In the genomic region with DNA sequence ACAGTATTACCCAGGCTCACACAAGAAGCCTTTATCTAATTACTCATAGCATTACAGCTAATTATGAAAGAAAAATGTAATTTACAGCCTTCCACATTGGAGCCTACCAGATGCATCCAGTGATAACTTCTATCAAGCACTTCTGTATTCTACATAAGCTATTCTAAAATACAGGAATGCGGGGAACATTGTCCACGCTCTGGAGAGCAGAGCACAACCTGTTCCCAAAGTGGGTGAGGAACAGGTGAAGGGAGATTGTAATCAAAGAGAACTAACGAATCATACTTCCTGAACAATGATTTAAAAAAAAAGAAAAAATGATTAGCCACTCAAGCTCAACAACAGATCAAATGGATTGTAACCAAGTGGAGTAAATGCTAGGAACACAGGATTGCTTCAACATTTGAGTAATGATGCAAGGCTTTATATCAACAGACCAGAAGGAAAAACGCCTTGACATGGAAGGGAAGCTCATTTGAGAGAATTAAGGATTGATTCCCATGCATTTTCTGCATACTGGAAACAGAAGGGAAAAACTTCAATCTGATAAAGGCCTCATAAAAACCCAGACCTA, we compare ENCODE assay signal across 19 mouse cellular contexts.
DNase-seq lines count a peak whose midpoint lies in the region; ATAC-seq and TF ChIP-seq lines count a peak whose summit lies in the region.
"Had no signal": no experiment of that assay in that cellular context is flagged by ENCODE, and none has a peak within 500 bp of the region (broad histone marks: within the 10 kb centered on the region; RNA-seq: fewer than 3 reads in every experiment).

No protein-coding gene starts in this region.

- H3K27me3 ChIP-seq in kidney, embryonic 14.5 days (ENCODE audit: control insufficient read depth, insufficient read depth, low read length): no peaks in the 10 kb centered on the region
- H3K27me3 ChIP-seq in lung, postnatal 0 days (replicated peaks; ENCODE audit: insufficient read depth, low read length): no peaks in the 10 kb centered on the region
- H3K27me3 ChIP-seq: embryonic facial prominence, embryonic 13.5 days; forebrain, embryonic 13.5 days; heart, embryonic 13.5 days; hindbrain, embryonic 15.5 days had no signal

- H3K9ac ChIP-seq in kidney, embryonic 14.5 days (ENCODE audit: low read depth, low read length): no peak overlapping the region
- H3K9ac ChIP-seq in lung, postnatal 0 days (replicated peaks; ENCODE audit: low read depth): no peak overlapping the region
- H3K9ac ChIP-seq: embryonic facial prominence, embryonic 13.5 days; forebrain, embryonic 13.5 days; forebrain, postnatal 0 days; heart, embryonic 13.5 days; hindbrain, embryonic 15.5 days had no signal

- no peak for DNase-seq in kidney, postnatal 4 days
- peak; percentile 24 for DNase-seq in lung, postnatal 0 days (ENCODE audit: low spot score)
- no peak for DNase-seq in lung, postnatal 10 days
- peak; percentile 60 for DNase-seq in adipocyte (ENCODE audit: low spot score)
- DNase-seq in gonadal fat pad, adult 2 months (ENCODE audit: low read depth): peak; percentile 77
- DNase-seq in ovary, adult 18-20 months (ENCODE audit: low spot score): no peak
- DNase-seq: adrenal gland, postnatal 10 days; cerebellum, adult 11-12 months; cerebellum, adult 9-10 months; cerebellum, postnatal 25 days; forebrain, postnatal 0 days; gastrocnemius, postnatal 25 days; heart, adult 11 months; heart, postnatal 36 days had no signal

- WGBS in kidney, embryonic 14.5 days: 75% methylated on average over 4 of the region's 4 CpGs
- 75% methylated on average over 4 of the region's 4 CpGs for WGBS in lung, postnatal 0 days

- no peak overlapping the region for H3K27ac ChIP-seq in kidney, embryonic 14.5 days (ENCODE audit: low read depth, low read length)
- H3K27ac ChIP-seq in lung, postnatal 0 days (ENCODE audit: low read length): no peak overlapping the region
- H3K27ac ChIP-seq: embryonic facial prominence, embryonic 13.5 days; forebrain, embryonic 13.5 days; heart, embryonic 13.5 days; hindbrain, embryonic 15.5 days had no signal

- no peak for TF ChIP-seq CTCF in lung, postnatal 0 days (IDR thresholded peaks at IDR 0.05)

- TF ChIP-seq EP300 in lung, postnatal 0 days (IDR thresholded peaks at IDR 0.05): no peak

- no peaks in the 10 kb centered on the region for H3K4me1 ChIP-seq in kidney, embryonic 14.5 days (ENCODE audit: control insufficient read depth, insufficient read depth, low read length)
- no peaks in the 10 kb centered on the region for H3K4me1 ChIP-seq in lung, postnatal 0 days (ENCODE audit: insufficient read depth, low read depth, low read length)
- H3K4me1 ChIP-seq: embryonic facial prominence, embryonic 13.5 days; forebrain, embryonic 13.5 days; heart, embryonic 13.5 days; hindbrain, embryonic 15.5 days had no signal

- no peaks in the 10 kb centered on the region for H3K36me3 ChIP-seq in kidney, embryonic 14.5 days (ENCODE audit: control insufficient read depth, insufficient read depth, low read length)
- H3K36me3 ChIP-seq in lung, postnatal 0 days (ENCODE audit: insufficient read depth, low read length): no peaks in the 10 kb centered on the region

- peak; percentile 60; the same call in 1 of the 2 replicates for ATAC-seq in kidney, embryonic 14.5 days (ENCODE audit: low FRiP score, low TSS enrichment)
- ATAC-seq in lung, postnatal 0 days: no peak
- ATAC-seq: forebrain, embryonic 13.5 days; forebrain, postnatal 0 days had no signal

- H3K4me3 ChIP-seq in kidney, embryonic 14.5 days (ENCODE audit: low read length): no peak overlapping the region
- H3K4me3 ChIP-seq in lung, postnatal 0 days (ENCODE audit: low read depth, low read length): no peak overlapping the region
- H3K4me3 ChIP-seq: embryonic facial prominence, embryonic 13.5 days; forebrain, embryonic 13.5 days; heart, embryonic 13.5 days; hindbrain, embryonic 15.5 days had no signal

- H3K4me2 ChIP-seq in kidney, embryonic 14.5 days (replicated peaks; ENCODE audit: low read depth, low read length): no peak overlapping the region
- H3K4me2 ChIP-seq in lung, postnatal 0 days (replicated peaks; ENCODE audit: low read depth, low read length): no peak overlapping the region
- H3K4me2 ChIP-seq: embryonic facial prominence, embryonic 13.5 days; forebrain, embryonic 13.5 days; heart, embryonic 13.5 days; hindbrain, embryonic 15.5 days had no signal

- H3K9me3 ChIP-seq in kidney, embryonic 14.5 days (ENCODE audit: control insufficient read depth, low read length): no peaks in the 10 kb centered on the region
- no peaks in the 10 kb centered on the region for H3K9me3 ChIP-seq in lung, postnatal 0 days (ENCODE audit: low read length)
- H3K9me3 ChIP-seq: embryonic facial prominence, embryonic 13.5 days; forebrain, embryonic 13.5 days; heart, embryonic 13.5 days had no signal

Comparison
In these comparisons a context has a peak if more than half of its experiments do, and no peak if none do; other contexts are left out.
1. DNase-seq: peak in lung, postnatal 0 days (single experiment), adipocyte (single experiment) and gonadal fat pad, adult 2 months (single experiment); none in kidney, postnatal 4 days (0 of 2), lung, postnatal 10 days (single experiment) and ovary, adult 18-20 months (single experiment).